Mouse (Mus musculus): ENCODE data around the gene Trip10. TPM values are rescaled to one million over a fixed set of nuclear protein-coding genes. Genes with fewer than 3 reads are reported as not detected.

Gene Trip10
- total RNA-seq, 2 experiments from 2014 or later = 39.2 to 56.6 TPM

DNA sequence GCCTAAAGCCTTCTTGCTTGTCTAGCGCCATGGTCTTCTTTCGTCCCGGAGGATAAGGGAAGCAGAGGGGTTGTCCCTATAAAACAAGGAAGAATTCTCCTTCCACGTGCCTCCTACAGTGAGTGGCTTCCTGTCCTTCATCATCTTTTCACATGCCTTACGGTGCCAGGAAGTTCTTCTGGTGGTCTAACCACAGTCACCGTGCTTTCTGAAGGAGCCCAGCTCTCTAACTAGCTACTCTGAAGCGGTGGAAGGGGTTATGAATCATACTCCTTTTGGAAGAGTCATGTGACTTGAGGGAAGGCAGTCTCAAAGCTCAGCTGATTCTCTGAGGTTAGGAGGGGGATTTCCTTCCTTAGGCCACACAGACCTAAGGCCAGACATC is 41.4 kb downstream of the Trip10 start:
- DNase-seq = no peak

DNA sequence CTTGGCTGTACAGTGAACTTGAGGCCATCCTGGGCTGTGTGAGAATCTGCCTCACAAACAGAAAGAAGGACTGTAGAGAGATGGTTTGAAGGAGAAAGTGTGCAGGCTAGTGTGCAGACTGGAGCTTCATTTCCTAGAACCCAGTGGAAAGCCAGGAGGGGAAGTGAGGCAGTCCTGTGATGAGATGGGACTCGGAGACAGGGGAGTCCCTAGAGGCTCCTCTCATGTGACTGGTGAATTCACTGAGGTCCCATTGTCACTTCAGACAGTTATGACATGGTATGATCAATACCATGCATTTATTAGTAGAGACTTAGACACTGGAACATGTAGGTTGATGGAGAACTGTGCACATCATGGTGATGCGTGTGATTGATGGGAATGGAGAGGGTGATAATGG is 43.0 kb downstream of the Trip10 start:
- no peak for DNase-seq

DNA sequence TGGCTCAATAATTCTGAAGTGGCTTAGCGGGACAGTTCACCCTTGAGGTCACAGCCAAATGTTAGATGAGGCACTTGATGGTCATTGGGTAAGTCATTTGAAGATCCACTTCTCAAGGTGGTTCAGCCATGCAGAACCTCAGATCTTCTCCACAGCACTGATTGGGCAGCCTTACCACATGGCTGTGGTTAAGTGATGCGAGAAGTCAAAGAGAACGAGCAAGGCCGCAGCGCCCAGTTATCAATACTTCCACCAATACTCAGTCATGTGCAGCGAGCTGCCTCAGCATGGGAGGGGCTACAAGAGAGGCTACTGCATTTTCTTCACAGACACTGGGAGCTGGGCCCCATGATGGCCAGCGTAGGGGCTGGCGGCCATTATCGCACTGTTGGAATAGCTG is 43.7 kb downstream of the Trip10 start:
- DNase-seq = no peak

DNA sequence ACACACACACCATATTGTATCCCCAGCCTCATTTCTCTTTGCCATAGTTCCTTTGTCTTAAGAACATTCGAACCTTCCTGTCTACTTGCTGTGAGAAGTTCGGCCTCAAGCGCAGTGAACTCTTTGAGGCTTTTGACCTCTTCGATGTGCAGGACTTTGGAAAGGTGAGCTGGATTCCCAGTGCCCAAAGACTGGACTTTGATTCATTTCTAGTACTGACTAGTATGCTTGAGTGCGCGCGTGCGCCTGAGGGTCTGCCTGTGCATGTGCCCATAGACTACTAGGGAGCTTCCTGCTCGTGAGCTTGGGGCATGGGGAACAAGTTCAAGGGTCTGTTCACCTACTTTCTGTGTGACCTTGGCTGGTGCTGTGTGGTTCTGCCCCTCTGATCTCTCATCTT is 46.7 kb downstream of the Trip10 start:
- DNase-seq = no peak

DNA sequence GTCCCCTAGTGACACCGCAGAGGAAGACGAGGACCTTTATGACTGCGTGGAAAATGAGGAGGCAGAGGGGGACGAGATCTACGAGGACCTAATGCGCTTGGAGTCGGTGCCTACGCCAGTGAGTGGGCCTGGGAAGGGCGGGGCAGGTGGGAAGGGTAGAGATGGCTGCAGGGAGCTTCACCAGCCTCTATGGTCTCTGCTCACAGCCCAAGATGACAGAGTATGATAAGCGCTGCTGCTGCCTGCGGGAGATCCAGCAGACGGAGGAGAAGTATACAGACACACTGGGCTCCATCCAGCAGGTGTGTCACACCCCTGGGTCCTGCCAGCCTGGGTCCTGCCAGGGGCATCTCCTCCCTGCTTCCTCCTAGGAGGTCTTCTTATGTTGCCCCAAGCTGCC is 47.8 kb downstream of the Trip10 start:
- DNase-seq = no peak

DNA sequence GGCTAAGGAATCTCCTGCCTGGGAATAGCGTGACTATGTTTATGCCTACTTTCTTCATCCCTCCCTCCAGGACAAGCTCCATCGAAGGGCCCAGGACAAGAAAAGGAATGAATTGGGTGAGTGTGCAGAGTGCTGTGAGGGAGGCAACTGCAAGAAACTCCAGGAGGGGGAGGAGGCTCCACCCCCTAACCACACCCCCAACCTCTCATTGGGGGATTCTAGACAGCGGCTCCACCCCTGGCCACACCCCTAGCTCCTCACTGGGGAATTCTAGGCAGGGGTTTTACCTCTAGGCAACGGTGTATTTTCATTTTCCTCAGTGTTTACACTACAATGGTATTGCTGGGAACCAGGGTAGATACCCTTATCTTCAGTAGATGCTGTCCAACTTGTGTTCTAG is 56.3 kb downstream of the Trip10 start:
- DNase-seq = no peak

DNA sequence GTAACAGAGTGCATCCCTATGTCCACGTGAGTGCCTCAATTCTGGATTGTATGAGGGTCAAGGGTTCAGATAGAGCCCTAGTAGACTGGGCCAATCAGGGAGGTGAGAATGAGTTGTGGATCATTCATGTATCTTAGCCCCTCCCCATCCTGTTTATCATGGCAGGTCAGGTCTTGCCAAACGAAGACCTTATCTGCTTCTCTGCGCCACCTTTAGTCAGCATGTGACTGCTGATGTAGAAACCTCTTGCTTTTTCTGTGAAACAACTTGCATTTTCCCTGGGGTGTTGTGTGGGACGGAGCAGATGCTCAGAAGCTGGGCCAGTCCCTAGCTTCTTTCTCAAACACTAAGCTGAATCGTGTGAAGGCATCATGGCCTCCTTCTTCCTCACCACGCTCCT is 57.8 kb downstream of the Trip10 start:
- no peak for DNase-seq

DNA sequence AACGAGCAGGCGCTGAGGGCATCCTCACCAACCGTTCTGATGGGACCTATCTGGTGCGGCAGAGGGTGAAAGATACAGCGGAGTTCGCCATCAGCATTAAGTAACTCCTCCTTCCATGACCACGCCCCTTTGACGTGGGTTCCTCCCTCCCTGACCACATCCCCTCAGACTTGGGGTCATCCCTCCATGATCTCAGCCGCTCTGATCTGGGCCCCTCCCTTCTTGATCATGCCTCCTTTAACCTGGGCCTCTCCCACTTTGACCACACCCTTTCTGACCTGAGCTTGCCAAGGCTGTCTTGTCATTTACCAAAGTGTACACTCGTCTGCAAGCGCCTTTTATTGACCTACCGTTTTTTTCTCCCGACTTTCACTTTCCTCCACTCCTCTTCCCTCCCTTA is 62.5 kb downstream of the Trip10 start:
- no peak for DNase-seq

Small RNA genes within 50 kb of the gene (microRNA-seq; reads per million reads assigned to microRNA genes)
- not detected for gene Mir6978

Other genes with a start within 250 kb of the Trip10 start
- under 1 TPM; 0.87 to 0.97 TPM for gene Pspn, start 249.4 kb upstream of the Trip10 start, total RNA-seq (2021)
- gene Gtf2f1, start 238.2 kb upstream of the Trip10 start, total RNA-seq (2021) = 10 to 100 TPM; 43.0 to 44.8 TPM
- gene Gm17949, start 238.0 kb upstream of the Trip10 start, total RNA-seq (2021) = under 1 TPM; 0.21 to 0.33 TPM
- gene Khsrp, start 217.9 kb upstream of the Trip10 start, total RNA-seq (2021) = 10 to 100 TPM; 90.4 to 99.1 TPM
- gene Slc25a41, start 207.8 kb upstream of the Trip10 start, total RNA-seq (2021) = not detected
- gene Crb3, start 190.3 kb upstream of the Trip10 start, total RNA-seq (2021) = 1 to 10 TPM; 2.0 to 3.9 TPM
- gene Slc25a23, start 189.6 kb upstream of the Trip10 start, total RNA-seq (2021) = 100 to 1,000 TPM; 119 to 122 TPM
- gene Dennd1c, start 170.9 kb upstream of the Trip10 start, total RNA-seq (2021) = 1 to 10 TPM; 3.4 TPM
- 10 to 100 TPM; 10.9 to 20.6 TPM for gene Tubb4a, start 161.7 kb upstream of the Trip10 start, total RNA-seq (2021)
- gene Tnfsf9, start 144.1 kb upstream of the Trip10 start, total RNA-seq (2021) = under 1 TPM; 0.30 to 0.48 TPM
- not detected for gene Cd70, start 99.7 kb upstream of the Trip10 start, total RNA-seq (2021)
- gene Tnfsf14, start 55.3 kb upstream of the Trip10 start, total RNA-seq (2021) = under 1 TPM; 0.30 to 0.33 TPM
- 100 to 1,000 TPM; 426 to 804 TPM for gene C3, start 21.3 kb upstream of the Trip10 start, total RNA-seq (2021)
- gene Gpr108, start 1.0 kb upstream of the Trip10 start, total RNA-seq (2021) = 10 to 100 TPM; 51.1 to 56.2 TPM
- 1 to 10 TPM; 4.4 to 4.8 TPM for gene Vav1, start 29.6 kb downstream of the Trip10 start, total RNA-seq (2021)
- 1 to 10 TPM; 5.7 to 6.7 TPM for gene Adgre1, start 109.2 kb downstream of the Trip10 start, total RNA-seq (2021)

All from adrenal gland, postnatal 10 days (tissue).